Mouse (Mus musculus): ENCODE results near the gene Tekt5. TPM values are rescaled to one million over a fixed set of nuclear protein-coding genes. Genes with fewer than 3 reads are reported as not detected.
A peak's percentile ranks its signal among the peaks of the same experiment; 100 is the strongest.

The Tekt5 gene
- total and polyA plus RNA-seq, 2 experiments from 2014 or later, result 0.45 TPM; not detected in 1

DNA sequence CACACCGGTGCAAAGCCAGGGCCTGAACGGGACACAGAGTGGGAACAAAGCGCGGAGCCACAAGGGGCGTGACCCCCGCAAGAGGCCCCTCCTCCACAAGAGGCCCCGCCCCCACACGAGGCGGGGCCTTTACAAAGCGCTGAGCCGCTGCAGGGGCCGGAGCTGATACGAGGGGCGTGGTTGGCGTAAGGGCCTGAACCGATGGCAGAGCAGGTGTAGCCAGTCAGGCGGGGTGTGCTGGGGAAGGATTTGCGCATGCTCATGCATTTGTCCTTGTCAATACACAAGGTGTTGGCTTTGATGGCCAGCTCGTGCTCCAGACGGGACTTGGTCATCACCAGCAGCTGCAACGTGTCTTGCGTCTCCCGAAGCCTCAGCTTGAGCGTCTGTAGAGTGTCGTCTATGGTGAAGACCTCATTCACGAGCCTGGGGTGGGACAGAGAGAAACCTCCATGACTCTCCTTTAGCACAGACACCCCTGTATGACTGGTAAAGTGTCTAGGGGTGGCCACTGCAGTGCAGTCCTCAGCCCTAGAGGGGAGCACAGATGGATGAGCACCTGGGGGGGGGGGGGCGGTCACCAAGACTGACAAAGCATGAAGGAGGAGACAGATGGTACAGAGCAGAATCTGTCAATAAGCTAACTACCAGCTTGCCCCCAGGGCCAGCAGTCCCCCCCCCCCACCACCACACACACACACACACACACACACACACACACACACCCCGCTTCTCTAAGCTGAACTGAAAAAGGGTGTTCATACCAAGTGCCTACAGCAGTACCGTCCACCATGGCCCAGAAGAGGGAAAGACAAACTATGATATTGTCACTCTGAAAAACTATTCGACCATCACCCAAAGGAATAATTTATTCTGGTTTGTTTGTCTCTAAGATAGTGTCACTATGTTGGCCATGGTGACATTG is 37.0 kb downstream of the Tekt5 start:
- Histone ChIP-seq H3K9me3 (replicated peaks; ENCODE audit: control insufficient read depth, low read length) (no peaks in the 10 kb centered on the region), H3K27me3 (ENCODE audit: control insufficient read depth, insufficient read depth, low read length) (no peaks in the 10 kb centered on the region), H3K4me2 (ENCODE audit: low read depth, low read length) (peak overlapping the region; percentile 21), H3K9ac (replicated peaks; ENCODE audit: low read depth, low read length) (no peak overlapping the region), H3K4me3 (ENCODE audit: low read depth, low read length) (no peak overlapping the region), H3K27ac (ENCODE audit: low read depth) (no peak overlapping the region), H3K4me1 (ENCODE audit: control insufficient read depth, insufficient read depth) (peaks cover 19% of the 10 kb centered on the region), H3K36me3 (replicated peaks; ENCODE audit: control insufficient read depth, insufficient read depth, low read length) (no peaks in the 10 kb centered on the region)
- ATAC-seq (ENCODE audit: insufficient read depth, low read depth) (peak; percentile 68), DNase-seq (ENCODE audit: low spot score) (peak; percentile 40)
- TF ChIP-seq CTCF (IDR thresholded peaks at IDR 0.05; ENCODE audit: low read depth) (no peak), EP300 (IDR thresholded peaks at IDR 0.05; ENCODE audit: low read depth) (no peak)
- 25% methylated on average over 30 of the region's 30 CpGs for WGBS

DNA sequence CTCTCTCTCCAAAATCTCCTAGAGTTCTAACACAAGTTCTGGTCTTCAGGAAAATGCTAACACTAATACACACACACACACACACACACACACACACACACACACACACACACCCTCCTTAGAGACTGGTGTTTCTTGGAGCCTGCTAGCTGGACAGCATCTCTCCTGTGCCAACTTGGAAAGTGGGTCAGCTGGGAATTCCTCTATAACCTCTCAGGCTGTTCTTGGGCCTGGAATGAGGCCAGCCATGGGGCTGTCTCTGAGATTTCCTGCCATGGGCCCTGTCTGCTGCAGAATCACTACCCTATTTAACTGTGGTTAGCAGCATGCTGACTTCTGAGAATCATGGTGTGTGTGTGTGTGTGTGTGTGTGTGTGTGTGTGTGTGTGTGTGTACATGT is 40.3 kb downstream of the Tekt5 start:
- peak overlapping the region; percentile 66 for H3K27ac ChIP-seq (ENCODE audit: low read depth)
- peak; percentile 37 for ATAC-seq (ENCODE audit: insufficient read depth, low read depth)
- H3K4me3 ChIP-seq (ENCODE audit: low read depth, low read length), result no peak overlapping the region
- no peak overlapping the region for H3K9ac ChIP-seq (replicated peaks; ENCODE audit: low read depth, low read length)
- H3K27me3 ChIP-seq (ENCODE audit: control insufficient read depth, insufficient read depth, low read length), result no peaks in the 10 kb centered on the region
- H3K4me1 ChIP-seq (ENCODE audit: control insufficient read depth, insufficient read depth), result peaks cover 22% of the 10 kb centered on the region
- no peaks in the 10 kb centered on the region for H3K9me3 ChIP-seq (replicated peaks; ENCODE audit: control insufficient read depth, low read length)
- no peak overlapping the region for H3K4me2 ChIP-seq (ENCODE audit: low read depth, low read length)
- H3K36me3 ChIP-seq (replicated peaks; ENCODE audit: control insufficient read depth, insufficient read depth, low read length), result no peaks in the 10 kb centered on the region
- TF ChIP-seq EP300 (IDR thresholded peaks at IDR 0.05; ENCODE audit: low read depth) (no peak), CTCF (IDR thresholded peaks at IDR 0.05; ENCODE audit: low read depth) (no peak)
- DNase-seq (ENCODE audit: low spot score), result peak; percentile 67

- H3K9ac ChIP-seq (replicated peaks; ENCODE audit: low read depth, low read length), result no peak overlapping the region
- H3K4me3 ChIP-seq (ENCODE audit: low read depth, low read length), result no peak overlapping the region
- H3K27ac ChIP-seq (ENCODE audit: low read depth), result peak overlapping the region; percentile 87
- peaks cover 37% of the 10 kb centered on the region for H3K4me1 ChIP-seq (ENCODE audit: control insufficient read depth, insufficient read depth)
- no peaks in the 10 kb centered on the region for H3K27me3 ChIP-seq (ENCODE audit: control insufficient read depth, insufficient read depth, low read length)
- peak overlapping the region; percentile 11; the same call in 1 of the 2 replicates for H3K4me2 ChIP-seq (ENCODE audit: low read depth, low read length)
- peak; percentile 75 for ATAC-seq (ENCODE audit: insufficient read depth, low read depth)
- peak; percentile 67 for DNase-seq (ENCODE audit: low spot score)
- TF ChIP-seq CTCF (IDR thresholded peaks at IDR 0.05; ENCODE audit: low read depth) (no peak), EP300 (IDR thresholded peaks at IDR 0.05; ENCODE audit: low read depth) (peak; percentile 76)
- 19% methylated on average over 9 of the region's 9 CpGs for WGBS
- H3K36me3 ChIP-seq (replicated peaks; ENCODE audit: control insufficient read depth, insufficient read depth, low read length), result no peaks in the 10 kb centered on the region
- H3K9me3 ChIP-seq (replicated peaks; ENCODE audit: control insufficient read depth, low read length), result no peaks in the 10 kb centered on the region
Observed at GRCm38 (mm10) chr16:10351050-10351636, 44.1 kb downstream of the Tekt5 start.

GRCm38 (mm10) chr16:10349876-10350275 is 45.4 kb downstream of the Tekt5 start:
- ATAC-seq (ENCODE audit: insufficient read depth, low read depth) (peak; percentile 72), DNase-seq (ENCODE audit: low spot score) (peak; percentile 70)
- H3K27ac ChIP-seq (ENCODE audit: low read depth), result peak overlapping the region; percentile 87
- TF ChIP-seq CTCF (IDR thresholded peaks at IDR 0.05; ENCODE audit: low read depth), result no peak
- TF ChIP-seq EP300 (IDR thresholded peaks at IDR 0.05; ENCODE audit: low read depth), result no peak
- no peak overlapping the region for H3K4me3 ChIP-seq (ENCODE audit: low read depth, low read length)
- H3K36me3 ChIP-seq (replicated peaks; ENCODE audit: control insufficient read depth, insufficient read depth, low read length), result no peaks in the 10 kb centered on the region
- 67% methylated on average over 10 of the region's 10 CpGs for WGBS
- H3K4me2 ChIP-seq (ENCODE audit: low read depth, low read length), result no peak overlapping the region
- no peaks in the 10 kb centered on the region for H3K9me3 ChIP-seq (replicated peaks; ENCODE audit: control insufficient read depth, low read length)
- H3K9ac ChIP-seq (replicated peaks; ENCODE audit: low read depth, low read length), result no peak overlapping the region
- H3K27me3 ChIP-seq (ENCODE audit: control insufficient read depth, insufficient read depth, low read length), result no peaks in the 10 kb centered on the region
- H3K4me1 ChIP-seq (ENCODE audit: control insufficient read depth, insufficient read depth), result peaks cover 26% of the 10 kb centered on the region

DNA sequence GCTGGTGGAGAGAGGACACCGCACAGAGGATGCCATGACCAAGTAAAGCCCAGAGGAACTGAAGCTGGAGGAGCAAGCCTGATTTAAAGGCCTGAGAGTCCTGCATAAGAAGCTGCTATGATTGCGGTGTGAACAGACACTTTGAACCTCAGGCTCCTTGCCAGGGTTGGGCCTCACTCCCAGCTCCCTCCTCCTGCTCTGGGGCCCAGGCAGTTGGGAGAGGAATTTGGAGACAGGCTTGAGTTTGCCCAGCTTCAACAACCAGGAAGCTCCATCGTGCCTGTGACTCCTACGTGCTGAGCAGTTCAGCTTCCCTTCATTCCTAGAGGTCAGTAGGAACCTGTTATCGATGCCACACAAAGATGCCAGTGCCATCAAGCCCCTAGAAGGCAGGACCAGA is 45.9 kb downstream of the Tekt5 start:
- DNase-seq (ENCODE audit: low spot score), result peak; percentile 82
- H3K27ac ChIP-seq (ENCODE audit: low read depth), result peak overlapping the region; percentile 87
- no peak overlapping the region for H3K4me3 ChIP-seq (ENCODE audit: low read depth, low read length)
- no peak overlapping the region for H3K9ac ChIP-seq (replicated peaks; ENCODE audit: low read depth, low read length)
- peak; percentile 57 for ATAC-seq (ENCODE audit: insufficient read depth, low read depth)
- no peak overlapping the region for H3K4me2 ChIP-seq (ENCODE audit: low read depth, low read length)
- H3K36me3 ChIP-seq (replicated peaks; ENCODE audit: control insufficient read depth, insufficient read depth, low read length), result no peaks in the 10 kb centered on the region
- H3K4me1 ChIP-seq (ENCODE audit: control insufficient read depth, insufficient read depth), result peaks cover 26% of the 10 kb centered on the region
- WGBS, result 22% methylated on average over 5 of the region's 5 CpGs
- H3K27me3 ChIP-seq (ENCODE audit: control insufficient read depth, insufficient read depth, low read length), result no peaks in the 10 kb centered on the region
- TF ChIP-seq EP300 (IDR thresholded peaks at IDR 0.05; ENCODE audit: low read depth) (no peak), CTCF (IDR thresholded peaks at IDR 0.05; ENCODE audit: low read depth) (no peak)
- H3K9me3 ChIP-seq (replicated peaks; ENCODE audit: control insufficient read depth, low read length), result no peaks in the 10 kb centered on the region

Data from heart, postnatal 0 days (tissue).